Mouse (Mus musculus) right cerebral cortex, postnatal 14 days (tissue): Measurements from ENCODE around the gene Gcgr.
"Not testable (repeated sequence)": the region's sequence is repeated elsewhere in the genome, so short reads cannot be mapped to it uniquely, and the experiment has no call there.

Source experiments
- DNase-seq: peaks from one replicate; pipeline ENCODE4 v3.0.0; 2022

The Gcgr gene

DNA sequence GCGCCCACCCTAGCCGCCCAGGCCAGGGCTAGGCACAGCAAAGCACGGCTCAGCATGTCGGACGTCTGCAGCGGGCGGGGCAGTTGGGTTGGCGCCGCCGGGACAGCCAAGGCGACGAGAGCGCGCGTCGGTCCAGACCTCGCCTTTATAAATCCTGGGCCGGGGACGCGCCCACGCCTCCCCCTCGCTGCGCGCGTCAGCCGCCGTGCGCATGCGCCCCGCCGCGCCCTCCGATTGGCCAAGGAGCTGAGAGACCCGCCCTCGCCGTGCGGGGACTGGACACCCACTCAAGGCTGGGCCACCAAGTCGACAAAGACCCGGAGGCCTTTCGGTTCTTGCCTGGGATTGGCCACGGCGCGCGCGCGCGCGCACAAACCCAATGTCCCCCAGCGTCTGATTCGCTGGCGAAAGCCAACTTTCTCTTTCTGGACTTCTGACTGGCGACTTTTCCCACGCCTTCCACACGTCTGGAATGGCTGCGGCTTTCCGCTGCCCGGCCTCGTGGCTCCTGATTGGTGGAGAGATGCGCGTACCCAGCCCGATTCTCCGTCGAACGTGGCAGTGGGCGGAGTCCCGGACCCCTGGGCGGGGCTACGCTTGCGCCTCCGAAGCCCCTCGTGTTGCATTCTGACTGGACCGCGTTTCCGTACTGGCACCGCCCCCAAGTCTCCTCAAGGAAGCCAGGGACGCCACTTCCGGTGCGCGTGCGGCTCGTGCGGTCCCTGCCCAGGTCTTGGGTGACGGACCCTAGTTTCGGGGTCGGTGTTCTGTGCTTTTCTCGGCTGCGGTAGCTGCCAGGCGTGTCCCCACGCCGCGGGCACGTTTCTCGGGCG lies 42.5 kb downstream of the Gcgr start, which contains the start of gene P4hb:
Gene P4hb (minus strand): TSS at position 502 of the 833 bp plus-strand sequence.
- DNase-seq, result peak; percentile 99

DNA sequence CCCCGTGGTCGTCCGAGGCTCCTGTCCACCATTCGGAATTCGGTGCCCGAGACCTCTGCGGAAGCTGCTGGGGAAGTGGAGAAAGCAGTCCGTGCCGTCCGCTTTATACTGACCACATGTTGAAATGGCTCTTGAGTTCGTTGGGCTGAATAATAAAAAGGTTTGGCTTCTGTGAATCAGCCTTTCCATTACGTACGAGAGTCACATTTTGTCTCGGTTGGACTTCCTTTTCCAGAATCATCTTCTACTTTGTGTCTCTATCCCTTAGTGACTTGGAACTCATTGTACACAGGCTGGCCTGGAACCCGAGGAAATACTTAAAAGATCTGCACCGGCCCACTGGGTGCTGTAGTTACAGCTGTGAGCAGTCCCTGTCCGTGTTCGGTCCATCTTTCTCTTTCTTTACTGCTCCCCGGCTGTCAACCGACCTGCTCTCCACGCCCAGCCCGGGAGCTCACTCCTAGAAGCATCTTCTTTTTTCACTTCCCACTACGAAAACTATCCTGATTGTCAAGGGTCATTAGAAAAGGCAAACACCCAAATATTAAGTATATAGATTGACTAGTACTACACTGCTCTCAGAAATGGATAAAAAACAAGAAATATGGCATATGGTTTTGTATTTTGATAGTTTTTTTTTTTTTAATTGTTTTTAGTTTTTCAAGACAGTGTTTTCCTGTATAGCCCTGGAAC lies 43.2 kb downstream of the Gcgr start:
- DNase-seq, result no peak

DNA sequence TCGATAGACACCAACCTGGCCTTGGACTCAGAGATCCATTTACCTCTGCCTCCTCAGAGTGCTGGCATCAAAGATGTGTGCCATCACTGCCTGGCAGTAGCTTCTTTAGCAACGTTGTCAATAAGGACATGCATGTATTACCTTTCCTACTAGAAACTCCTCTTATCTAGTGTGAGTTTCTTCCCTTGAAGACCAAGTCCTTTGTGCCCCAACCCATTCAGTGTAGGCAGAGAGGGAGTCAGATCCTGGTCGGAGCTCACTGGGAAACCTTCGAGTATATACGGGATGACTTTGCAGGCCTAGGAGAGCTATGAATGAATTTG lies 43.7 kb downstream of the Gcgr start:
- DNase-seq, result no peak

DNA sequence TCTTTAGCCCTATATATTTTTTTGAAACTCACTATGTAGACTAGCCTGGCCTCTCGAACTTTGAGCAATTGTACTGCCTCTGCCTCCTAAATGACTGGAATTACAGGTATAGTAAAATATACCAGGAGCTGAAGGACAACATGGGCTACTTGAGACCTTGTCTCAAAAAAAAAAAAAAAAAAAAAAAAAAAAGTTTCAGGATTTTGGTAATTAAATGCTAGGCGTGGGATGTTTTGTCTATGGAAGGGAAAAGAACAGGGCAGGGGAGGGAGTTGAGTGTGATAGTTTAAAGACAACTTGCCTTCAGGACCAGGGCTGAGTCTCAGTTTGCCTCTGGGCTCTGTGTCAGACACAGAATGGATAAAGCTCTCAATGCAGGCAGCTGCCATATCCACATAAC lies 44.5 kb downstream of the Gcgr start:
- no peak for DNase-seq

DNA sequence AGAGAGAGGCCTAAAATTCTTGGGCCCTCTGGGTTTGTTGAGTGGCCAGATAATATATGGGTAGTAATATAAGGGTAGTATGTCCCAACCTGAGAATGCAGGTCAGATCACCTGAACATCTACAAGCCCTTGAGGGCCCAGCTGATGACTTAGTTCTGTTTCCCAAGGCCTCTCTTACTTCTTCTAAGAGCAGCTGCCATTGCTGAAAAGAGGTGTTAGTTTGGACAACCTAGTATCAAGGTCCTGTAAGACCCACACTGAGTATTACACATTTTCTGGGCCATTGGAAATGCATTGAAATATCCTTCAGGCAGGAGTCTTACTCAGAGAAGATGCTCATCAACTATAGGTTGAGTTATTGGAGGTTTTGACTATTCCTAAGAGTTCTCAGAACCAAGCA lies 45.4 kb downstream of the Gcgr start:
- no peak for DNase-seq

DNA sequence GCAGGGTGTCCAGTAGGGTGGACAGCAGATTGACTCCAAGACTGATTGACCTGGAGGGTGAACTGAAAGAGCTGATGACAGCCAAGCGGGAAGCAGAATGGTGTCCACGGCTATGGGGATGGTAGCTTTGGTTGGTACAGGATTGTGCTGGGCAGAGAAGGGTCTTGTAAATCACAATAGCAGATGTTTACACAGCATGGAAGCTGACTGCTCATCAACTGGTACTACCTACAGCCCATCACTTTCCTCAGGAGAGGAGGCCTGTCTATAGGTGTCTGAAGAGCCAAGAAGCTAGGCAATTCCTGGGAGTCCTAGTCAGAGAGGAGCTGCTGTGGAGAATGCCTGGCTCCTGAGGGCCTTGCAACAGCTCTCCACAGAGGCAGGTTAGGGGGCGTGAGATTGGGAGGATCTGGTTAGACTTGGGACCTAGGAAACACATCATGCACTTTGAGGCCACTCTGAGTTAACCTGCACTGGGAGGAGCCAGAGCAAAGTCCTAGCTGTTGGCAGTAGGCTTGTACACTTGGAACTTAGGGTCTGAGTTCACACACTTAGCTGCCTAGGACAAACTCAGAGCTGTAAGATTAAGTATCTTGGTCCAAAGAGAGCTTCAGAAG lies 46.0 kb downstream of the Gcgr start:
- DNase-seq, result no peak

DNA sequence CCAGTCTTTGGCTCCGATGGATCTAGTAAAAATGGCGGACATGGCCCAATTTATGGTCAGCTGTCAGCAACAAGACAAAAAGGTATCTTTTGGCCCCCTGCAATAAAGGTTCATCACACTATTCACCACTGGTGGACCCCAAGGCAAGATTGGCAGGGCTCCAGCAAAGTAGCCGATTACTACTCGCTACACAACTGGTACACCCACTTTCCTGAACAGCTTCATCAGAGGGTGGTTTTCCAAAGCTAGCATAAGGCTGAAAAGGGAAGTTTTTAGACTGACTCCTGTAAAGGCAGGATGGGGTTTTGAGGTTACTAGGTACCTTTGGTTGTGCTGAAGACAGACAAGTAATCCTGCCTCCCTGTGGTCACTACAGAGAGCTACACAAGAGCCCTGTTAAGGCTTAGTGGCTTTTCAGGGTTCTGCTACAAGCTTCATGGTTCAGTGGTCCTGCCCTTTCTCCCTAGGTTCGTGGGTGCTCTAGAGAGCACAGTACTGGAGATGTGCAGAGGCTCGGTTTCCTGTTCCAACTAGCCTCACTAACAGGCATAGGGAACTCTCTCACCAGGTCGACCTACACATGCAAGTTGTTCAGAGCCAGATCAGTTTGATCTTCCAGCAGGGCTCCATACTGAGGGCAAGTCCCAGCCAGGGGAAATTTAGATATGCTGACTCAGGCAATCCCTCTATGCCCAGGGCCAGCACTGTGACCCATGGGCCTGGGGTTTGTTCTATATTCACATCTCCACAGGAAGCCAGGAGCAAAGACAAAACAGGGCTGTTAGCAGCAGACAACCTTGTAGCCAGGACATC lies 46.9 kb downstream of the Gcgr start:
- peak; percentile 37 for DNase-seq

DNA sequence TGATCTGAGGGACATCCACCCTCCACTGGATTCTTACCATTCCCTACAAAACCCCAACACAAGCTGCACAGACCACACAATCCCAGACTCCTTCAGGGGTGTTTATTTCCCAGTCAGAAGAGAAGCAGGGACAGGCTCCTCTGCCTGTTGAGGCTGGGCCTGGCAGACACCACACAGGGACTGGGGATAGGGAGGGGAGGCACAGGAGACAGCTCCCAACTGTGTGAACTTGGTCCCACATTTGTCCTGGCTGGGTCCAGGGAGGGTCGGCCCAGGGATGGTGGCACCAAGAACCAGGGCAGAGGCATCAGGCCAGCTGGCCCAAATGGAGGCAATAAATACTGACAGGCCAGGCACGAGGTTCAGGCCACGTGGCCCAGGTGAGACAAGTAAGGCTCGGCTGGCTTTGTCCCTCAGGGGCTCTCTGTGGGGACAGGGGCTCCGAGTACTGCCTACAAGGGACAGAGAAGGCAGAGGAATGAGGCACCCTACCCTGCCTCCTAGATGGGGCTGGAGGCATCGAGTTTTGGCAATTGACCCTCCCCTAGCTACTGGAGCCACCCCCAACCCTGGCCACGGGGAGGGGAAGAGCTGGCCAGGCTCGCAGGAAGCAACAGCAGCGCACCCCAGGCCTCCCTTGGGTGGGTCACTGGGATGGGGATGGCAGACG lies 47.7 kb downstream of the Gcgr start:
- no peak for DNase-seq

DNA sequence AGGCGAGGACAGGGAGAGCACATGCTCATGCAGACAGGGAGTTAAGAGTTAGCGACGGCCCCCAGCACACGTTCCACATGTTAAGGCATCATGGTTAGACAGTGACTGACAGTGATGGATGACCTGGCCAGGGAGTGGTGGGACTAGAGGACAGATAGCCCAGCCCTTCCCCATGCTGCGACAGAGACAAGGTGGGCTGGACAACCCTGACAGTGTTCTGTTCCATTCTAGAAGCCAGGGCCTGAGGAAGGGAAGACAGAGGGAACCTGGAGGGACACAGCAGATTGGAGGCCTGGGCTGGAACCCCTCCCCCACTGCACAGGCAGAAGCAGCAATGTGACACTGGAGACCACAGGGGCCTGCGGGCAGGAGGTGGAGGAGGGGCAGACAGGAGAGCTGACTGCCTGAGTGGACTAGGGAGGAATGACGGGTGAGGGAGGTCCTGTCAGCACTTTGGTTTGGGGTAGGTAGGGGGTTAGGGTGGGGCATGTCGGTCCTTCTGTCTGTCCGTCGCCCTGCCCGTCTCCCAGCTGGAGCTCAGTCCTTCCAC lies 48.3 kb downstream of the Gcgr start:
- DNase-seq, result no peak

DNA sequence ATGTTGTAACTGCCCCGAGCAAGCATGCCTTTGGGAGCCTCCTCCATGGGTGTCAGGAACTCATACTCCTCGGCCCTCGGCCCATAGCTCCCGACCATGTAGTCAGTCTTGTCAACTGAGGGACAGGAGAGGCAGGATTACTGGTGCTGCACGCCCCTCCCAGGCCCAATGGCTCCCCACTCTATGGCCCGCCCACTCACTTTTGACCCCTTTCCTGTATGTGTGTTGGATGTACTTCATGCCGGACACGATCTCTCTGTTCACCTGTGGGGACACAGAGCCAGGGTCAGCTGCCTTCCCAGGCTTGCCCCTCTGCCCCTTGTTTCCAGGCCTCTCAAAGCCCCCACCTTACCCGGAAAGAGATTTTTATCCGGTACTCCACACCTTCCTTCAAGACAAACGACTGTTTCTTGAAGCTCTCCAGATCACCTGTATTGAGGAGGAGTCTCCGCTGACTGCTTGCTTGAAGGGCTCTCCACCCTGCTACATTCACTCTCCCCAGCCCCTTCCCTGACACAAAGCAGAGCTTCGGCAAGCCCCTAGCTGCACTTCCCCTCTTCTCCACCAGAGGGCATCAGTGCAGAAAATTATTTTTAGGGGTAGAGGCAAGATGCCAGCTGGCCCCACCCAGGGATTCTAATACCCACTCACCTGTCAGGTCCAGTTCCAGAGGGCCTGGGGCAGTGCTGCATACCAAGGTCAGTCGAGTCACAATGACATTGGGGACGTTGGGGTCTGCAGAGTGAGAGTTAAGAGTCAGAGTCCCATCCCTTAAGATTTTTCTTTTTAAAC lies 49.0 kb downstream of the Gcgr start:
- DNase-seq, result peak; percentile 79

DNA sequence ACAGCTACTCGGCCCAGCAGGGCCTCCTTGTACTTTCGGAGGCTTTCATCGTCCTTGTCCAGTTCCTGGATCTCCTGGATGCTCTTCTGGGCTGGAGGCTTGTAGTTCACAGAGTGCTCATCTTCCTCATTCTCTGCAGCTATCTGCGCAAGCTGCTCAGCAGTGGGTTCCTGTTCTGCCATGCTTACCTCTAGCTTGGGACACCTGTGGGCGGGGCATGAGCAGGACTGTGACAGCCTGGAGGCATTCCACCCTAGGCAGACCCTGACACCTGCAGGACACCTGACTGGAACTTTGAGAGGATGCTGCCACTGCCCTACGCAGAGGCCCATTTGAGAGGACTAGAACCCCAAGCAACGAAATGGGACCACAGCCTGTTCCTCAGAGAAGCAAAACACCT lies 49.7 kb downstream of the Gcgr start:
- DNase-seq, result no peak

DNA sequence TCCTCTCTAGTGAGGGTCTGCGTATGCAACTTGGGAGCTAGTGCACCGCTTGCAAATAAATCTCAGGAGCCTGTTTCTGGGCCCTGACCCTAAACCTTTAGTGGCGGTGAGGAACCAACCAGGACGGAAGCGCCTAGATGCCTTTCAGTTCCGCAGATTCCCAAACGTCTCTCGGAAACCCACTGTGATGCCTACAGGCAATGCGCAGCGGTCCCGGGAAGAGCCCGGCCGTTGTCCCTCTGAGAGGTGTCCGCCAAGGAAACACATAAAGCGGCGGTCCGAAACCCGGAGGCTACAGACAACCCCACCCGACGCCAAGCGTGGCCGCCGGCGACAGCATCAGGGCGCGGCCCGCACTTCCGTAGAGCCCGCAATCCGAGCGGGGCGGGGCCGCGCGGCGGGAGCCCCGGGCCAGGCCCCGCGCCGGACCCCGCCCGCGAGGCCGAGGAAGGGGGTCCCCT lies 50.4 kb downstream of the Gcgr start:
- DNase-seq, result peak; percentile 37

DNA sequence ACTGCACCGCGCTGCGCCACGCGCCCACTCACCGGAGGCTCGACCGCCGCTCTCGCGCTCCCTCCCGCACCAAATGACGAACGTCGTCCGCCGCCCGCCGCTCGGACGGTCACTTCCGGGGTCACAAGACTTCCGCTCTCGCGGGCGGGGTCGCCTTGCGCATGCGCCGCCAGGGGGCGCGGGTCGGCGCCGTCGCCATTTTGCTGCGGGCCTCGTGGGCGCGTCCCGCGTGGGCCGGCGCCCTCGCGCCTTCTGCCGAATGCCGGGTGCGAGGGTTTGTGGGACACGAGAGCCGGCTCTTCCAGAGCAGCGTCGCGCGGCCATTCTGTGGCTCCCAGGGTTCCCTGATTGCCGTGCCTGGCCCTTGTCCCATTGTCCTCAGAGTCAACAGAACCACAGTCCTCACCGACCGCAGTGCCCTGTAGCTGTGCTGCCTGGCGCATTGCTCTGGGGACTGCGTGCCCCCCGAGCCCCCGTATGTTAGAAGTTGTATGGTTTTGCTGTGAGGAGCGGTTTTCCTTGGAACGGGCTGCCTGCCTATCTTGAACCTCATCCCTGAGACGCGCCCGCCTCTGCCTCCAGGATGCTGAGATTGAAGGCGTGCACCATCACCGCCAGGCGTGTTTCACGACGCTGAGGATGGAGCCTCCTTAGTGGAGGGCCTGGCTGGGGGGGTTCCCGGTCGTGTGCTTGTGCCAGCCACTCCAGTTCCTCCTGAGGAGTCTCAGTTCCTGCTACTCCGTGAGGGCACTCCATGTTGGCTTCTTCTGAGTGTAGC lies 51.2 kb downstream of the Gcgr start, which contains the start of gene Arhgdia:
Gene Arhgdia (minus strand): TSS at position 135 of the 778 bp plus-strand sequence.
- peak; percentile 90 for DNase-seq

DNA sequence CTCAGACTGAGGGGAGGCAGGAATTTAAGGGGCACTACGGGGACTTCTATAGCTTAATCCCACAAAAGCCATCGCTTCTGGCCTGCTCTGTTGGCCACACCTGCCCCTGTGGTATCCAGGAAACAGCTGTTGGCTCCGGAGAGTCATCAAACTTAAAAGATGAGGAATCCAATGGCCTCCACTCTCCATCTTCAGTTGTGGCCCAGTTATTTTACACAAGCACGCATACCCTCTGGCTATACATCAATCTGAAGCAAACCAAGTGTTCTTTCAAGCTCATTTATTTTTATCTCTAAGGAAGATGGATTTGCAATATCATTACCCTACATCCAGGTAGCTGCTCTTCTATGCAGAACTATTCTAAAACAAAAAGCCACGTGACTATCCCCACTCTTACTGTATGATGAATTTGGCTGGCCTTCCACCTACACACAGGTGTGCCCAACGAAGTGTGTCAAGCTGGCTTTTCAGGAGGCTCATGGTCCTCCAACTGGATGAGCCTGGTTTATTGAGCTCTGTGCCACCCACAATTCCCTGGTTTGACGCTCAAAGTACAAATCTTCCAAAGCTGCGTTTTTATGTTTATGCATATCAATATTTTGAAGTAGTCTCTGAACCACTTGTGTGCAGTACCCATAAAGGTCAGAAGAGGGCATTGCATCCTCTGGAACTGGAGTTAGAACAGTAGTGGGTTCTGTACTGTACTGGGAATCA lies 51.9 kb downstream of the Gcgr start:
- no peak for DNase-seq

DNA sequence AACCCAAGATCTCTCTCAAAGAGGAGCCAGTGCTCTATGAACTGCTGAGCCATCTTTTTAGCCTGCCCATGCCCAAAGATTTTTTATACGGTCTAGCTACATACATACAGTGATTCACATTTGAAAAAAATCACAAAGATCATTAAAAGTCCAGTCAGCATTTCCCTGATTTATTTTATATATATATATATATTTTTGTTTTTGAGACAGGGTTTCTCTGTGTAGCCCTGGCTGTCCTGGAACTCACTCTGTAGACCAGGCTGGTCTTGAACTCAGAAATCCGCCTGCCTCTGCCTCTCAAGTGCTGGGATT lies 52.4 kb downstream of the Gcgr start:
- not testable (repeated sequence) for DNase-seq

DNA sequence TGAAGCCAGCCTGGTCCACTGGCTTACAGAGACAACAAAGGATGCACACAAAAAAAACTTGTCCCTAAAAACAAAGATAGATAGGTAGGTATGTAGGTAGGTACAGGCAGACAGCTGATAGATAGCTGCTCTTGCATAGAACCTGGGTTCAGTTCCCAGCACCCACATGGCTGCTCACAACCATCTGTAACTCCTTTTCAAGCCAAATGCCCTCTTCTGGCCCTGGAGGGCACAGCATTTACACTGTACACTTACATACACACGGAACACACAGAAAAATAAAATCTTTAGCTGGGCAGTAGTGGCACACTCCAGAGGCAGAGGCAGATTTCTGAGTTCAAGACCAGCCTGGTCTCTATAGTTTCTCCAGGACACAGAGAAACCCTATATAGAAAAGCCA lies 53.4 kb downstream of the Gcgr start:
- no peak for DNase-seq

DNA sequence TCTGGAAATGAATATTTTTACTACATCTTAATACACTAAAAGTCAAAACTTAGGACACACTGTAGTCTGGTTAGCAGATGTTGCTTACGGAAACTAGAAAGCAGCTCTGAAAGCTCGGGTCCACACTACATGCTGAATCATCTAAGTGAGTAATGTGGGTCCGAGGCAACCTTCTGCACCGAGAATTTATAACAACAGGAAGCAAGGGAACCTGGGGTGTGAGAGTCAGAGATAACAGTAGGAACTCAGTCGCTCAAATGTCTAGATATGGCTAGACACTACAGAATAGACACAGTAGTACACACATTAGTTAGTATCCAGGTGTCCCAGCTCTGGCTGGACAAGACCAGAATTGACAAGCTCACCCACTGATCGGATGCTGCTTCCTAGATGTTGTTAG lies 58.0 kb downstream of the Gcgr start:
- DNase-seq, result no peak
